Mouse (Mus musculus): Measurements from ENCODE around the gene Ninj1.

The Ninj1 gene

DNA sequence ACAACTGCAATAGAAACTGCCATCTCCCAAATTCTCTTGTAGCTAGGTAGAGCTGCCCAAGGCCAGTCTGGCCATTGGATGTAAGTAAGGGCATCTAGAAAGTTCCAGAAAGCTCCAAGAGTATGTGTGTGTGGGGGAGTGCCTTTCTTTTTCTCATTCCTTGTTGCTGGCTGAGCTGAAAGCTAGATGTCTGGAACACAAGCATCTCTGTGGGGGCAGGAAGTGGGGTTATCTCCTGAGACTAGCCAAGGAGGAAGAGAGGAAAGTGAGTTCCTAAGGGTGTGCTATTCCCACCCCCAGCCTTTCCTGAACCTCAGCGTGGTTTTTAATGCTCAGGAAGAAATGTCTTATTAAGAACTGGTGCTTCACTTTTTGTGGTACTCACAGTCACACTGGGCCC is 15.6 kb upstream of the Ninj1 start:
- DNase-seq (ENCODE audit: low read depth): no peak

DNA sequence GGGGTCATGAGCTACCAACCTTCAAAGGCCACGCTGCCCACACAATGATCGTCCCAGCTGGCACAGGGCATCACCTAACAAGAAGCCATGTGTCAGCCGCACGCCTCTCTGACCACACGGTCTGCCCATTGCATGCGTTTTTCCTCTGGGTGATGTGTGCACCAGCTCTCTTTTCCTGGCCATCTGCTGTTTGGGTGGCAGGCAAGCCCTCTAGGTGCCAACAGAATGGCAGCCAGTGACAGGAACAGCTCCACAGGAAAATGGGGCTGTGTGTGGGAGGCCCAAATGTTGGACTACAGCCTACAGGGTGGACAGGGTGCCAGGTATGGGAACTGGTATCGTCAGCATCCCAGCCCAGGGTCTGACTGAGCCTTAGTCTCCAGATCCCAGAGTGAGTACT is 14.9 kb upstream of the Ninj1 start:
- no peak for DNase-seq (ENCODE audit: low read depth)

DNA sequence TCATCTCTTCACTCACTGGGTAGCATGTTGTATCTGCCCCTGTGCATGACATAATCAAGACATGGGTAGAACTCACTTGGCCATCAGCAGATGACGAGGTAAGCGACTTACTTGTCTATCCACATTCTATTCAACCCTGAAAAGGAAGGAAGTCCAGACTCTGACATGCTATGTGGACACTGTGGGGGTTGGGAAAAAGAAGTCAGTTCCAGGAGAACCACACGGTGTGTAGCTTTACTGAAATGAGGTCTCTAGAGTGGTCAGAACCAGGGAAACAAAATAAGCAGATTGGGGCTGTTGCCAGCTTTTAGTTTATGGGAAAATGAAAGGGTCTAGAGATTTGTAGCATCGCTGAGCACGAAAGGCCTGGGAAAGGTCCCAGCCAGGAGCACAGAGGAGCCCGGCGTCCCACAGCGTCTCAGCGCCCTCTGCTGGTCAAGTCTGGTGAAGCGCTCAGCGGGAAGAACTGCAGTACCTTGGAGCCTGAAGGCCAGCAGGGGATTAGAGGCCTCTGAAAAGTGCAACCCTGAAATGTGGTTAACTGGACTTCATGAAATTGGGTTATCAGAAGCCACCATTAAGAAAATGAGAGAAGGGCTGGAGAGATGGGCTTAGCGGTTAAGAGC is 14.2 kb upstream of the Ninj1 start:
- DNase-seq (ENCODE audit: low read depth): peak; percentile 61

DNA sequence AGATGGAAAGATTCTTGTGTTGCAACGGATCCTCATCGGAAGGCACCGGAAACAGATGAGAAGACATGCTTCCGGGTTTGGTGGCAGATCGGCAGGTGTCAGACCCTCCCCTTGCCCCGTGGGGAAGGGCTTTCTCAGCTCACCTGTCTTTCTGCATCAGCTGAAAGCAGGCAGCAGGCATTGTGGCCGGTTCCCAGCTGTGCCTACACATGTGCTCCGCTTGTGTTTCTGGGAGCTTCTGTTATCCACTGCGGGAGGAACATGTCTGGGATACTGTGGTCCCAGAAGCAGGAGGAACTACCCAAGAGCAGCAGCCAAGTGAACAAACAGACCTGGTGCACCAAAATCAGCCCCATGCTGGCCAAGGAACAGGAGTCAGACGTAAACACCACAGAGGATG is 11.8 kb upstream of the Ninj1 start:
- DNase-seq (ENCODE audit: low read depth): no peak

DNA sequence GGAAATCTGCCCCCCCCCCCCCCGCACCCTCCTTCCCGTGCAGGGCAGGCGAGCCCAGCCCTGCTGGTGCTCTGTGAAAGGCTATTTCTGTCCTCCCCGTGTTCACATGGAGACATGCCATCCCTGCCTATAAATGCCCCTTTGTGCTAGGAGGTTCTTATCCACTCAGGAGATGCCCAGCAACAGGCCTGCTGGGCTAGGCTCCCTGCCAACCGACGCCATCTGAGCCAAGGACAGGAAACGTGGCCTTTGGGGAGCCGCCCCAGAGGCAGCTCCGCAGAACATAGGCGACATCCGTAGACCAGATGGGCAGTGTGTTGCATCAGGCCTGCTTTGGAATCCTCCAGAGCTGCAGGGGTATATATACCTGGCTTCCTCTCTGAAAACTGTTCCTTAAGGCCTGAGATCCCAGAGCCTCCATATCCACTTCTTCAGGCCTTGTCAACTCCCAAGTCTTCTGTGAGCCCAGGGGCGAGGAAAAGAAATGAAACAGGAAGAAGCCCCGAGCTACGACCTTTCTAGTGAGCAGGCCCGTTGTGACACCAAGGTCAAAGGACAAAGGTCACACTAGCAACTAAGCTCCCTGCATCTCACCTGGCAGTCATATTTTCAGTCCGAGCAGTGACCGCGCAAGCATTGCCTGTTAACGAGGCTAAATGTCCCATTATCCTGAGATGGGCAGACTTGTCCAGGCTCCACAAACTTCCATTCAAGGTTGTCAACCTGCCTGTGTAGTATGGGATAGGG is 8.3 kb upstream of the Ninj1 start:
- DNase-seq (ENCODE audit: low read depth): peak; percentile 76

- DNase-seq (ENCODE audit: low read depth): no peak
Observed at GRCm38 (mm10) chr13:49180274-49180673, 7.0 kb upstream of the Ninj1 start.

DNA sequence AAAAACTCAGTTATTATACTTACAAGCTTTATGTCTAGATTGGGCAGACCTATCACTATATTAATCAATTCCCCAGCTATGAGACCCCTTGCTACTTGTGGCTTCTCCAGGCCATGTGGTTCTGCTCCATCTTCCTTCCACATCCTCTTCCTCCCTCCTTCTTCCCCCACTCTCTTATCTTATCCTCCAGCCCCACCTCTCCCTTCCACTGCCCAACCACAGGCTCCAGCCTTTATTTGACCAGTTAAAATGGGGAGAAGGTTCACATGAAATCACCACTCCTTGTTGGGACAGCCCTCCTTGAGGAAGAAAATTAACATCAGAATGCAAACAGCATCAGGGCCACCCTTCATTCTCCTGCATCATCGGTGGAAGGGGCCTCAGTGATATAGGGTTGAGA is 6.6 kb upstream of the Ninj1 start:
- DNase-seq (ENCODE audit: low read depth): no peak

DNA sequence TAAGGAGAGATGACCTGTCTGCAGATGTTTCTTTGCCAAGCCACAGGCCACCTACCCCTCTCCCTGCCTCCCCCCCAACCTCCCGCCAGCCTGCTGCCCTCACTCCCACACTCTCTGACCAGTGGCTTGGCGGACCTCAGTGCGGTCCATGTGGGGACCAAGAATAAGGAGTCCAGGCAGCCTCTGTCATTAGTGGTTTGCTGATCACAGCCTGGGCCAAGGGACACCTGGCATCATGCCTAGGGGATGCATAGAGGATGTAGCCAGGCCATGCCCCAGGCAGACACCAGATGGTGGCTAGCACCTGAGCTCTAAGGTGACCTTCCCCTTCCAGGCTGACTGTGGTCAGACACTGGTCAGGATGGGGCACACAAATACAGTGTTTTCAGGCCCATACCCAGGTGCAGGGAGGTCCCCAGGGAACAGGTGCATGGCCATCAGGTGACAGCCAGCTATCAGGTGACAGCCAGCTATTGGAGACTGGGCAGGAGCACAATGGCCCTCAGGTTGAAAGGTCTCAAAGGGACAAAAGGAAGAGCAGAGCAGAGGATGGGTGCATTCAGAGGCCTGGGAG is 5.8 kb upstream of the Ninj1 start:
- no peak for DNase-seq (ENCODE audit: low read depth)

DNA sequence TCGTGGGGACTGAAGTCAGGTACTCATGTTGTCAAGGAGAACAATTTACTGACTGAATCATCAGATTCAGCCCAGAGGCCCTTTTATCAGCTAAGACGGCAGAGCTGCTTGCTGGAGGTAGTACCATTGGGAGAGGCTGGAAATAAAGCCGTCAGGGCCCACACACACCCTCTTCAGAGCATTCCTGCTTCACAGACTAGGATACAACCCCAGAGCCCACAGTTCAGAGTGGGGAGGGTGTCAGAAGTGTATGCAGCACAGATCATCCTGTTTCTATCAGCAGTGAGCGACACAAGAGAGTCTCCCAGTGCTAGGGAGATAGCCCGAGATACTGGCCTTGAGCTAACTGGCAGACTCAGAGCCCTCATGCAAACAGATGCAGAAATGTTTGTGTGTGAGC is 4.1 kb upstream of the Ninj1 start:
- no peak for DNase-seq (ENCODE audit: low read depth)

DNA sequence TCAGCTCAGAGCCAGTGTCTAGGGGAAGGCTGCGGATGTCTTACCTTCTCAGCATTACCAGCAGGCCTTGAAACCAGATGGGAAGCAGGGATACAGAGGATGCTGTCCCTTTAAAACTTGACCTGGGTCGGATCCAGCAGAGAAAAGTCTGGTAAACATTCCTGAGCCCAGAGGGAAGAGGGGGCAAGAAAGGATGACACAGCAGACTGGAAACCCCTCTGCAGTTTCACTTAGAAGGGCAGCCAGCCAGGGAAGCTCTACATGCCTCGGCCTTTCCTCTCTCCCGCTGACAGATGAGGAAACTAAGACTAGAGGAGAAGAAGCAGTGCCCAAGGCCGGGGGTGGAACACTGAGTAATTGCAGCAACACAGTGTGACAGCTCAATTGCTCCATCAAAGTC is 3.6 kb upstream of the Ninj1 start:
- no peak for DNase-seq (ENCODE audit: low read depth)

GRCm38 (mm10) chr13:49186798-49187287 is 442 bp upstream of the Ninj1 start:
- no peak for DNase-seq (ENCODE audit: low read depth)

DNA sequence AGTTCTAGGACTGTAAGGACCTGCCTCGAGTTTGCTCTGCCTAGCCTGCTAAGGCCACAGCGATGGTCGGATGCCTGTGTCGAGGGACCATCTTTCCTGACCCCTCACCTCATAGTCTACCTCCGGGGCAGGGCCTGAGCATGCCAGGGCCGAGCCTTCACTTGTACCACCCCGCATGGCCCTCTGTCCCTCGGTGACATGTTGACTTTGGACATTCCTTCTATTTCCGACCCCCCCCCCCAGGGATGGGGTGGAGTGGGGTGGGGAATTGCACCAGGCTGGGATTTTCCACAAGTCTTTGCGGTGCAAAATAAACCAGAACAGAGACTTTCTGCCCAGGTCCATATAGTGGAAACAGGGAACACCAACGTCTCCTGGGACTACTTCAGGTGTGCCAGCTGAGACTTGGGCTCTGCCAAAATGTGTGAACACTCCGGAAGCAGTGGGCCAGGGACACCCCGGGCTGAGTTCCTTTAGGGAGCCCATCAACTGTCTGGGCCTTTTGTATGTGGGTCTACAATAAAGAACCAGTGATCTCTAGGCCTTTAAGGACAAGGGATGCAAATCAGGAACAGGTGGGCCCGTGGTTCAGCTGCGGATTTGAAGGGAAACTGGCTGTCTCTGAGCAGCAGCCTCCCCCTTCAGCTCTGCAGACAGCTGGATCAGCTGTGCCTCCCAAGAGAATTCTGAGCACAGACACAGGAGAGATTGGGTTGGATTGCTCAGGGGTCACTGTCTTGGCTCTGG is 1.1 kb downstream of the Ninj1 start:
- DNase-seq (ENCODE audit: low read depth): no peak

DNA sequence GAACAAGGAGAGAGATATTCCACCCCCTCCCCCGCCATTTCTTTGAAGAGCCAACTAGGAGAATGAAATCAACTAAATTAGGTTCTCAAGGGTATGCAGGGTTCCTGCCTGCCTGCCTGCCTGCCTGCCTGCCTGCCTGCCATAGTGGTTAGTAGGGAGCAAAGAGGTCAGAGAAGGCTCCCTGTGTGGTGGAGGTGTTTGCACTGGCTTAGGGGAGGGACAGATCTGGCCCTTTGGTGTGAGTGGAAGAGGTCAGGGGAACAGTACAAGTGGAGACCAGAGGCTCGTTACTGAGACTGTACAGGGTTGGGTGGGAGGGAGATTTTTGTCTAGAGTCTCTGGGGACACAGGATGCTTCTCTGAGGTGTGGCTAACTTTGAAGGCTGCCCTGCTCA is 1.7 kb downstream of the Ninj1 start:
- no peak for DNase-seq (ENCODE audit: low read depth)

GRCm38 (mm10) chr13:49189970-49190870 is 2.9 kb downstream of the Ninj1 start:
- DNase-seq (ENCODE audit: low read depth): no peak

GRCm38 (mm10) chr13:49190876-49191672 is 3.8 kb downstream of the Ninj1 start:
- DNase-seq (ENCODE audit: low read depth): no peak

DNA sequence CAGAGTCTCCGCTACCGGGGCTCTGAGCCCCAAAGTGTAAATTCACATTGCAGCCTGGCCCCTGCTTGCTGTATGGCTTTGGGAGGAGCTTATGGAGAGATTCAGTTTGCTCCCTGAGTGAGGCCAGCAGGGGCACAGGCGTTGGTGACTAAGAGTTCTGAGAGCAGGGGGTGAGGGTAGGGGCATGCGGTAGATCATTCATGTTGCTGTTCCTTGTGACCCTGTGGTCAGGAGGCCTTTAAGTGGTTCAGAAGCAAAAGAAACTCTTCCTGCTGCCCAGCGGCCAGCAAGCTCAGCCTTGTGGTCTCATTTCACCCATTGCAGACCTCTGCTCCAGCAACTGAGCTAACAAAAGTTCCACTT is 4.4 kb downstream of the Ninj1 start:
- DNase-seq (ENCODE audit: low read depth): no peak

DNA sequence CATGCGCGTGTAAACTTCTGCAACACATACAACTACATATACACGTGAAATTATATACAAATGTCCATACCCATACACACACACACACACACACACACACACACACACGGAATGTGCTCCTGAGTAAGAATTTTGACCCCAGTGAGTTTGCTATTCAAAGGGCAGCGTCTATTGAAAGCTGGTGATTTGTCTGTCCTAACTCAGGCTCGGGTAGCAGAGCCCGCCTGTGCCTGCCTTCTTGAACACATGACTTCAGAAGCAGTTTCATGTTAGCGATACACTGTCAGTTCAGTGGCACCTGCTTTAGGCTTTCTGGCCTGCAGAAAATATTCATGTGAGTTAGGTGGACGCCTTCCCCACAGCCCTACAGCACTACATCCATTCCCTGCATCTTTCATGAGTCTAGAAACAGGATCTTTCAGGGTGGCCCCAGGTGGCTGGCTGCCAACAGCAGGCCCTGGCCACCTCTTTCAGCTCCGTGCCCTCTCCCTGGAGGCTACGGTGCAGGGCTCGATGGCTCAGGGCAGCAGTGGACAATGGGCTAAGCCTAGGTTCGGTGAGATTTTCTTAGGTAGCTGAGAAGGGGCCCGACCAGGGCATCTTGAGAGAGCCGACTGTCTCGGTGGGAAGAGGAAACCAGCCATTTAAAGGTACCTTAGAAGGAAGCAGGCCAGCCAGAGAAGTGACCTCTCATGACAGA is 5.0 kb downstream of the Ninj1 start:
- DNase-seq (ENCODE audit: low read depth): no peak

DNA sequence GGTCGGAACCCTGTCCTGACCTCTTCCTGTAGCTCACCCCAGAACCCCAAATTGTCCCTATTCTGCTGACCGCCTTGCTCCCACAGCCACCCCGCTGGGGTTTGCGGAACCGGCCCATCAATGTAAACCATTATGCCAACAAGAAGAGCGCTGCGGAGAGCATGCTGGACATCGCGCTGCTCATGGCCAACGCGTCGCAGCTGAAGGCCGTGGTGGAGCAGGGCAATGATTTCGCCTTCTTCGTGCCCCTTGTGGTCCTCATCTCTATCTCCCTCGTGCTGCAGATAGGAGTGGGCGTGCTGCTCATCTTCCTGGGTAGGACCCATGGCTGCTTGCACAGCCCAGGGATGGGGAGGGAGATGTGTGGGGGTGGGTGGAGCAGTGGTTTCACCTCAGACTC is 6.4 kb downstream of the Ninj1 start:
- DNase-seq (ENCODE audit: low read depth): no peak

DNA sequence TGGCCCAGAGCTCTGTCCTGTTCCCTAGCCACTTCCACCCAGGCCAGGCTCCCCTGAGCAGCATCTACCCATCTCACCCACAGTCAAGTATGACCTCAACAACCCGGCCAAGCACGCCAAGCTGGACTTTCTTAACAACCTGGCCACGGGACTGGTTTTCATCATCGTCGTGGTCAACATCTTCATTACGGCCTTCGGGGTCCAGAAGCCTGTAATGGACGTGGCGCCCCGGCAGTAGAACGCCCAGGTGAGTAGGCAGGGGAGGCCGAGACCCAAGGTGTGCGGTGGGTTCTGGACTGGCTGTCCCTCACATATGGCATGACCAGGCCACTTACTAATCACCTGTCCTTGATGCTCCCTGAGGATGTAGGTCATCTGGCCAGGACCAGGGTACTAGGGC is 7.5 kb downstream of the Ninj1 start:
- no peak for DNase-seq (ENCODE audit: low read depth)

DNA sequence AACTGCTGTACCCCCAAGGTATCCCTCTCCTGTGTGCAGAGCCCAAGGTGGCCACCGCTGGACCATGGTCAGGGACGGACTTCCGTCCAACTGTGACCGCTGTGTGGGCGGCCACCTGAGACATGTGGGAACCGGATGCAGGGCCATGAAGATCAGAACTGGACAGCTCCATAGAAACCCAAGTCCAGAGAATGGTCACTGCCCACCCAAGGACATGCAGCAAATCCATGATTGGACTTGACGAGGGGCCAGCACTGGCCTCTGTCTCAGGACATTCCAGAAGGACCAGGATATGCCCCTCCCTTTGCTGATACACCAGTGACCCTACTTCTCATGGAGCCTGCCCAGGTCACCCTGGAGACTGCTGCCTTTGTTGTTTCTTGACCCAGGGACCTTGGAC is 8.4 kb downstream of the Ninj1 start:
- DNase-seq (ENCODE audit: low read depth): no peak

Data from fibroblast of lung, adult 2 months (primary cell).